Mouse (Mus musculus): ENCODE data around the gene Gm11985. TPM values are rescaled to one million over a fixed set of nuclear protein-coding genes. Genes with fewer than 3 reads are reported as not detected.
A peak's percentile ranks its signal among the peaks of the same experiment; 100 is the strongest.
"Not testable (repeated sequence)": the region's sequence is repeated elsewhere in the genome, so short reads cannot be mapped to it uniquely, and the experiment has no call there.

Gene Gm11985
- polyA plus RNA-seq, 1 experiment from 2014 or later, result not detected

DNA sequence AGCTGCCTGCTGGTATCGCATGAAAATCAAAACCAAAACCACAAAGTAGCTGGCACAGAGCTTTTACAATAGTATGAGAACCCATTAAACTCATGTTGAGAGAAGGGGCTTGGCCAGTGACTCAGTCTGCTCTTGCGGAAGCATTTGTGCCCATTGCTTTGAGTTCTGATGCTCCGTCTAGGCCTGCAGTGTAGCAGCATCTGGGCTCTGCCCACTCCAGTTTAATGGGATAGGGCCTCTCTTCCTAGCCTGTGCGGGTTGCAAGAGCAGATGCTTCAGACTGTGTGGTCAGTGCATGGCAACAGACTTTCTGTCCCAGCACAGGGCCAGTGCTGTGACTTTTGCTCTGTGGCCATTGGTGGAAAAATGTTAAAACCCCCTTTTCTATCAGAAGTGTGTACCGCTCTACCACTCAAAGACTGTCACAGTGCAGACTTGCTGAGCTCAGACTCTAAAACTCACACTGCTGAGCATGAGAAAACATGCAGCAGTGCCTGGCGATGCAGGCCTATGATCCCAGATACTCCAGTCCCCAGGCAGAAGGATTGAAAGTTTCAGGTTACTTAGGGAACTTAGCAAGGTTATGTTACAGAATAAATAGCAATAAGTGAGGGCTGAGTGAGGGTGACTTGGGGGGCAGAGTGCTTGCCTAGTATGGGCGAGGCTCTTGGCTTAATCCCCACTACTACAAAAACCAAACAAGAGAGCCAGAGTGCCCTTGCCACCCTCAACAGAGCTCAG, 38.6 kb upstream of the Gm11985 start:
- no peak overlapping the region for H3K27ac ChIP-seq
- no peaks in the 10 kb centered on the region for H3K36me3 ChIP-seq (replicated peaks; ENCODE audit: control insufficient read depth, insufficient read depth)
- H3K4me1 ChIP-seq (replicated peaks; ENCODE audit: control insufficient read depth, insufficient read depth, low read length), result no peaks in the 10 kb centered on the region
- WGBS, result 88% methylated on average over 7 of the region's 7 CpGs
- DNase-seq (ENCODE audit: low spot score) (no peak), ATAC-seq (ENCODE audit: low FRiP score) (no peak)
- no peaks in the 10 kb centered on the region for H3K9me3 ChIP-seq (ENCODE audit: control insufficient read depth, low read length)
- H3K4me2 ChIP-seq (replicated peaks), result no peak overlapping the region
- no peak overlapping the region for H3K9ac ChIP-seq
- no peaks in the 10 kb centered on the region for H3K27me3 ChIP-seq (ENCODE audit: control insufficient read depth, insufficient read depth, low read length)
- no peak overlapping the region for H3K4me3 ChIP-seq (replicated peaks; ENCODE audit: low read length)

- 74% methylated on average over 2 of the region's 2 CpGs for WGBS
- no peaks in the 10 kb centered on the region for H3K4me1 ChIP-seq (replicated peaks; ENCODE audit: control insufficient read depth, insufficient read depth, low read length)
- no peaks in the 10 kb centered on the region for H3K36me3 ChIP-seq (replicated peaks; ENCODE audit: control insufficient read depth, insufficient read depth)
- H3K4me3 ChIP-seq (replicated peaks; ENCODE audit: low read length), result no peak overlapping the region
- H3K4me2 ChIP-seq (replicated peaks), result no peak overlapping the region
- no peaks in the 10 kb centered on the region for H3K9me3 ChIP-seq (ENCODE audit: control insufficient read depth, low read length)
- H3K27ac ChIP-seq, result no peak overlapping the region
- ATAC-seq (ENCODE audit: low FRiP score) (no peak), DNase-seq (ENCODE audit: low spot score) (no peak)
- no peaks in the 10 kb centered on the region for H3K27me3 ChIP-seq (ENCODE audit: control insufficient read depth, insufficient read depth, low read length)
- H3K9ac ChIP-seq, result no peak overlapping the region
These were observed 37.8 kb upstream of the Gm11985 start for GRCm38 (mm10) chr11:7226200-7226599.

DNA sequence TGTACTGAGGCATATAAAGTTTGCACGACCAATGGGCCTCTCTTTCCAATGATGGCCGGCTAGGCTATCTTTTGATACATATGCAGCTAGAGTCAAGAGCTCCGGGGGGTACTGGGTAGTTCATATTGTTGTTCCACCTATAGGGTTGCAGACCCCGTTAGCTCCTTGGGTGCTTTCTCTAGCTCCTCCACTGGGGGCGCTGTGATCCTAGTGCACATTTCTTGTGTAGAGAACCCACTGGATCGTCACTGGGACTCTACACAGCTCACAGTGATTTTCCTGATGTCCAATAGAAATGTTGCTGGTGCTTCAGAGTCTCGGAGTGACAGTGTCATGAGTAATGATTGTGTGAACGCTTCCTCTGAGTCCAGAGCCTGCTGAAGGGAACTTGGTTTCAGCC, 33.5 kb upstream of the Gm11985 start:
- 79% methylated on average over 8 of the region's 8 CpGs for WGBS
- not testable (repeated sequence) for DNase-seq (ENCODE audit: low spot score); H3K4me2 ChIP-seq (replicated peaks)

GRCm38 (mm10) chr11:7215703-7216102, 27.3 kb upstream of the Gm11985 start:
- no peak overlapping the region for H3K4me3 ChIP-seq (replicated peaks; ENCODE audit: low read length)
- peaks cover 27% of the 10 kb centered on the region for H3K4me1 ChIP-seq (replicated peaks; ENCODE audit: control insufficient read depth, insufficient read depth, low read length)
- H3K4me2 ChIP-seq (replicated peaks), result no peak overlapping the region
- peaks cover 32% of the 10 kb centered on the region for H3K27me3 ChIP-seq (ENCODE audit: control insufficient read depth, insufficient read depth, low read length)
- ATAC-seq (ENCODE audit: low FRiP score), result no peak
- WGBS, result 10% methylated on average over 8 of the region's 8 CpGs
- no peaks in the 10 kb centered on the region for H3K36me3 ChIP-seq (replicated peaks; ENCODE audit: control insufficient read depth, insufficient read depth)
- H3K9ac ChIP-seq, result no peak overlapping the region
- DNase-seq (ENCODE audit: low spot score), result peak; percentile 78
- no peak overlapping the region for H3K27ac ChIP-seq
- H3K9me3 ChIP-seq (ENCODE audit: control insufficient read depth, low read length), result no peaks in the 10 kb centered on the region

More for the DNA sequence above, 33.5 kb upstream of the Gm11985 start:
- H3K27me3 ChIP-seq (ENCODE audit: control insufficient read depth, insufficient read depth, low read length); H3K27ac ChIP-seq; H3K9me3 ChIP-seq (ENCODE audit: control insufficient read depth, low read length); ATAC-seq (ENCODE audit: low FRiP score); H3K9ac ChIP-seq; H3K4me3 ChIP-seq (replicated peaks; ENCODE audit: low read length); H3K36me3 ChIP-seq (replicated peaks; ENCODE audit: control insufficient read depth, insufficient read depth); H3K4me1 ChIP-seq (replicated peaks; ENCODE audit: control insufficient read depth, insufficient read depth, low read length): not testable (repeated sequence)

GRCm38 (mm10) chr11:7214761-7215160, 26.4 kb upstream of the Gm11985 start:
- Histone ChIP-seq H3K4me2 (replicated peaks) (peak overlapping the region; percentile 94), H3K9ac (no peak overlapping the region), H3K36me3 (replicated peaks; ENCODE audit: control insufficient read depth, insufficient read depth) (no peaks in the 10 kb centered on the region), H3K4me3 (replicated peaks; ENCODE audit: low read length) (peak overlapping the region; percentile 80; the same call in 1 of the 2 replicates), H3K27me3 (ENCODE audit: control insufficient read depth, insufficient read depth, low read length) (peaks cover 34% of the 10 kb centered on the region), H3K27ac (no peak overlapping the region), H3K9me3 (ENCODE audit: control insufficient read depth, low read length) (no peaks in the 10 kb centered on the region), H3K4me1 (replicated peaks; ENCODE audit: control insufficient read depth, insufficient read depth, low read length) (peaks cover 31% of the 10 kb centered on the region)
- ATAC-seq (ENCODE audit: low FRiP score) (peak; percentile 4; the same call in 1 of the 2 replicates), DNase-seq (ENCODE audit: low spot score) (peak; percentile 88)
- 8% methylated on average over 14 of the region's 14 CpGs for WGBS

- Histone ChIP-seq H3K9me3 (ENCODE audit: control insufficient read depth, low read length) (no peaks in the 10 kb centered on the region), H3K36me3 (replicated peaks; ENCODE audit: control insufficient read depth, insufficient read depth) (no peaks in the 10 kb centered on the region), H3K4me2 (replicated peaks) (peak overlapping the region; percentile 94), H3K27ac (peak overlapping the region; percentile 89; the same call in 1 of the 2 replicates), H3K4me3 (replicated peaks; ENCODE audit: low read length) (peak overlapping the region; percentile 80), H3K9ac (peak overlapping the region; percentile 91), H3K4me1 (replicated peaks; ENCODE audit: control insufficient read depth, insufficient read depth, low read length) (peaks cover 31% of the 10 kb centered on the region), H3K27me3 (ENCODE audit: control insufficient read depth, insufficient read depth, low read length) (peaks cover 34% of the 10 kb centered on the region)
- DNase-seq (ENCODE audit: low spot score) (no peak), ATAC-seq (ENCODE audit: low FRiP score) (no peak)
- WGBS, result under 1% methylated on average over 12 of the region's 12 CpGs
These were observed 25.9 kb upstream of the Gm11985 start for GRCm38 (mm10) chr11:7214342-7214660.

DNA sequence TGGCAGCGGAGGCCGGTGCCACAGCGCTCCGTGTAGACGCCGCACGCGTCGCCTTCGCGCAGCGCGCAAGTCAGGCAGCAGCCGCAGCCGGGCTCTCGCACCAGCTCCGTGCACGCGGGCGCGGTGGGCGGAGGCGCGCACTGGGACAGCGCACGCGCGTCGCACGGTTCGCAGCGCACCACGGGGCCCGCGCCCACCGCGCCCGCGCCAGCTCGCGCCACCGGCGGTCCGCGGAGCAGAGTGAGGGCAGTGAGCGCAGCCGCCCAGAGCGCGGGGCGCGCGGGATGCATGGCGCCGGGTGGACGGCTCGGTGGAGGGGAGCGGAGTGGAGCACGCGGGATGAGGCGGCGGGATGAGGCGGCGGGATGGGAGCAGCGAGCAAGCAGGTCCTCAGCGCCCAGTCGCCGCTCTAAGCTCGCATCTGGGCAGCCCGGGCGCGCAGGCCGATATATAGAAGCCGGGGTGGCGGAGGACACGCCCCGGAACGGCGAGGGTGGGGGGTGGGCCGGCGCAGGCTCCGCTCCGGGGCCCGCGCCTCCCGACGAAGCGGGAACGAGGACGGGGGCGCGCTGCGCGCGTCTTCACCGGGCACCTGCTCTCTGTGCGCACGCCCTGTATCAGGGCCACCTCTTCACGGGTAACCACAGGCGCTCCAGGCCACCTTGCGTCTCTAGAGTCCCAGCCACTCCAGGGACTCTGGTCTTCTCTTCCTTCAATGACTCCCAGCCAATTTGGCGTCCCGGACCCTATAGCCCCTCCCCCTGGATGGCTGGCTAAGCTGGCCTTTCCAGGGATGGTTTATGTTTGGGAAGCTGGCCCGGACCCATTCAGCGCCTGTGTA, 25.4 kb upstream of the Gm11985 start, which contains the start of gene Igfbp3:
Gene Igfbp3 (minus strand): TSS at position 423 of the 841 bp plus-strand sequence.
- H3K36me3 ChIP-seq (replicated peaks; ENCODE audit: control insufficient read depth, insufficient read depth), result no peaks in the 10 kb centered on the region
- WGBS, result under 1% methylated on average over 73 of the region's 104 CpGs
- H3K4me2 ChIP-seq (replicated peaks), result peak within 1 kb of the TSS; percentile 94
- peak within 1 kb of the TSS; percentile 89 for H3K27ac ChIP-seq
- DNase-seq (ENCODE audit: low spot score) (peak; percentile 89), ATAC-seq (ENCODE audit: low FRiP score) (peak; percentile 91)
- H3K9me3 ChIP-seq (ENCODE audit: control insufficient read depth, low read length), result no peaks in the 10 kb centered on the region
- peaks cover 34% of the 10 kb centered on the region for H3K27me3 ChIP-seq (ENCODE audit: control insufficient read depth, insufficient read depth, low read length)
- peak within 1 kb of the TSS; percentile 80 for H3K4me3 ChIP-seq (replicated peaks; ENCODE audit: low read length)
- H3K9ac ChIP-seq, result peak within 1 kb of the TSS; percentile 91
- H3K4me1 ChIP-seq (replicated peaks; ENCODE audit: control insufficient read depth, insufficient read depth, low read length), result peaks cover 31% of the 10 kb centered on the region

GRCm38 (mm10) chr11:7213161-7213500, 24.8 kb upstream of the Gm11985 start:
- peak overlapping the region; percentile 89; the same call in 1 of the 2 replicates for H3K27ac ChIP-seq
- DNase-seq (ENCODE audit: low spot score), result no peak
- H3K9me3 ChIP-seq (ENCODE audit: control insufficient read depth, low read length), result no peaks in the 10 kb centered on the region
- peaks cover 34% of the 10 kb centered on the region for H3K27me3 ChIP-seq (ENCODE audit: control insufficient read depth, insufficient read depth, low read length)
- H3K36me3 ChIP-seq (replicated peaks; ENCODE audit: control insufficient read depth, insufficient read depth), result no peaks in the 10 kb centered on the region
- H3K9ac ChIP-seq, result peak overlapping the region; percentile 91
- ATAC-seq (ENCODE audit: low FRiP score), result no peak
- peak overlapping the region; percentile 94 for H3K4me2 ChIP-seq (replicated peaks)
- H3K4me3 ChIP-seq (replicated peaks; ENCODE audit: low read length), result peak overlapping the region; percentile 80
- H3K4me1 ChIP-seq (replicated peaks; ENCODE audit: control insufficient read depth, insufficient read depth, low read length), result peaks cover 31% of the 10 kb centered on the region
- 3% methylated on average over 19 of the region's 19 CpGs for WGBS

- no peaks in the 10 kb centered on the region for H3K36me3 ChIP-seq (replicated peaks; ENCODE audit: control insufficient read depth, insufficient read depth)
- no peaks in the 10 kb centered on the region for H3K9me3 ChIP-seq (ENCODE audit: control insufficient read depth, low read length)
- ATAC-seq (ENCODE audit: low FRiP score) (no peak), DNase-seq (ENCODE audit: low spot score) (no peak)
- peak overlapping the region; percentile 91 for H3K9ac ChIP-seq
- peak overlapping the region; percentile 94 for H3K4me2 ChIP-seq (replicated peaks)
- H3K27ac ChIP-seq, result no peak overlapping the region
- 20% methylated on average over 17 of the region's 17 CpGs for WGBS
- peak overlapping the region; percentile 80 for H3K4me3 ChIP-seq (replicated peaks; ENCODE audit: low read length)
- peaks cover 31% of the 10 kb centered on the region for H3K4me1 ChIP-seq (replicated peaks; ENCODE audit: control insufficient read depth, insufficient read depth, low read length)
- H3K27me3 ChIP-seq (ENCODE audit: control insufficient read depth, insufficient read depth, low read length), result peaks cover 34% of the 10 kb centered on the region
These were observed 23.9 kb upstream of the Gm11985 start for GRCm38 (mm10) chr11:7212126-7212798.

Data from hindbrain, embryonic 14.5 days (tissue).